Mouse (Mus musculus) thymus, adult 2 months (tissue): ENCODE results near the gene Psma6.

ENCODE experiments used
- CTCF ChIP-seq: fragments of 200-500 bp; IDR thresholded peaks from 2 replicates; pipeline ENCODE4 v1.5.1; 2012; ENCODE audit warnings: mild to moderate bottlenecking, control low read depth, low read length, moderate library complexity, borderline replicate concordance; ENCODE audit not compliant: control insufficient read depth, poor library complexity, insufficient read depth; ENCODE audit errors: extremely low read depth
- POLR2A ChIP-seq: fragments of 200-500 bp; IDR thresholded peaks from 2 replicates; pipeline ENCODE4 v1.6.1; 2012; ENCODE audit warnings: mild to moderate bottlenecking, low read length, control low read depth, moderate library complexity; ENCODE audit not compliant: control insufficient read depth, poor library complexity, insufficient read depth; ENCODE audit errors: extremely low read depth

GRCm38 (mm10) chr12:55396536-55396935, 12.5 kb downstream of the Psma6 start:
- TF ChIP-seq POLR2A (no peak), CTCF (no peak)
